Mouse (Mus musculus) testis, postnatal 10 days (tissue): Measurements from ENCODE around the gene Rhbdf1.

ENCODE experiments used
- DNase-seq: peaks from one replicate; pipeline ENCODE4 v3.0.0; 2021; ENCODE audit warnings: low spot score

The Rhbdf1 gene

GRCm38 (mm10) chr11:32221951-32222409 is at the start of gene Rhbdf1:
Gene Rhbdf1 (minus strand): TSS chr11:32222300.
- DNase-seq, result peak; percentile 76

DNA sequence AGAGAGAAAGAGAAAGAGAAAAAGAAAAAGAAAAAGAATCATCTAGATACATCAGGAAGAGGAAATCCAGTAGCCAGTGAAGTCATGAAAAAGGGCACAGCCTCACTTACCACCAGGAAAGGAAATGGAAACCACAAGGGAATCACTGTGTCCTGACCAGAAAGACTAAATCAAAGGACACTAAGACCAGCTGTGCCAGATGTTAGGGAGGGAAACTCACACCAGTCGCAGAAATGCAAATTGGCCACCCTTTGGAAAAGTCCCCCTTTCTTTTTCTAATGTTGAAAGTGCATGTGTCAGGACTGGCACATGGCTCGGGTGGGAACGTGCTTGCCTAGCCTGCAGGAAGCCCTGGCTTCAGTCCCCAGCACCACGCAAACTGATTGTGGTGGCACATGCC is 49.1 kb upstream of the Rhbdf1 start:
- no peak for DNase-seq

DNA sequence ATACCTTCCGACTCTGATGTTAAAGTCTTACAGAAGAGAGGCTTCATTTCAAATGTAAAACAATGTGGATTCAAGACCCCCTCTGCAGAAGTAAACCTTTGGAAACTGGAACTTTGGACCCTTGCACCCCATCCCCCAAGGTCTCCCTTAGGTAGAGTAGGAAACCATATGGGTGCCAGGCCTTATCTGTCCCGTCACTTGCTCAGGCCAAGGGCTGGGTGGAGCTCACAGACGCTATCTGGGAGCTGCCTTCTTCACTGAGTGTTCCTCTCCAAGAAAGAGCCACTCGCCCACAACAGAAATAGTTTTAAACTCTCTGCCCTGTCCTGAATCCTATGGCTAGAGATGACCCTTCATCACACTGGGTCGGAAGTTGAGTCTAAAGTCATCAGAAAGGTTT is 46.9 kb upstream of the Rhbdf1 start:
- no peak for DNase-seq

DNA sequence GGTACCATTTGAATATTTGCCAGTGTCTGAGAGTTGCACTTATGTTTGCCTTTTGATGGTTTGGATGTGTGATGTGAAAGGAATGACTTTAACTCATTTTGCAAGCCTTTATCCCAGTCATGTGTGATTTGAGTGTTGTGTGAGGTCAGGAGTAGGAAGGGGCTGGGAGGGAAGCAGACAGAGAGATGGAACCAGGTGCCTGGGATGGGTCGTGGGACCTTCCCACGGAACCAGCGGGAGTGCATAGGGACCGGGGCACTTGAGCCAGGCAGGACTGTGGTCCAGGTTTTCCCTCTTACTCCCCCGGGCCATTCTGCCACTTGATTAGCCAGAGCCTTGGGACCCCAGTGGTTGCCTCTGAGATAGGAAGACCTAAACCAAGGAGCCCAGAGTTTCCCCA is 45.9 kb upstream of the Rhbdf1 start:
- no peak for DNase-seq

GRCm38 (mm10) chr11:32267188-32267884 is 45.2 kb upstream of the Rhbdf1 start, which contains the start of gene Nprl3:
Gene Nprl3 (minus strand): TSS chr11:32267707.
- DNase-seq, result peak; percentile 97

GRCm38 (mm10) chr11:32266776-32267175 is 44.7 kb upstream of the Rhbdf1 start:
- no peak for DNase-seq

- DNase-seq, result no peak
Measured at GRCm38 (mm10) chr11:32266194-32266593, 44.1 kb upstream of the Rhbdf1 start.

GRCm38 (mm10) chr11:32265117-32265738 is 43.1 kb upstream of the Rhbdf1 start:
- no peak for DNase-seq

DNA sequence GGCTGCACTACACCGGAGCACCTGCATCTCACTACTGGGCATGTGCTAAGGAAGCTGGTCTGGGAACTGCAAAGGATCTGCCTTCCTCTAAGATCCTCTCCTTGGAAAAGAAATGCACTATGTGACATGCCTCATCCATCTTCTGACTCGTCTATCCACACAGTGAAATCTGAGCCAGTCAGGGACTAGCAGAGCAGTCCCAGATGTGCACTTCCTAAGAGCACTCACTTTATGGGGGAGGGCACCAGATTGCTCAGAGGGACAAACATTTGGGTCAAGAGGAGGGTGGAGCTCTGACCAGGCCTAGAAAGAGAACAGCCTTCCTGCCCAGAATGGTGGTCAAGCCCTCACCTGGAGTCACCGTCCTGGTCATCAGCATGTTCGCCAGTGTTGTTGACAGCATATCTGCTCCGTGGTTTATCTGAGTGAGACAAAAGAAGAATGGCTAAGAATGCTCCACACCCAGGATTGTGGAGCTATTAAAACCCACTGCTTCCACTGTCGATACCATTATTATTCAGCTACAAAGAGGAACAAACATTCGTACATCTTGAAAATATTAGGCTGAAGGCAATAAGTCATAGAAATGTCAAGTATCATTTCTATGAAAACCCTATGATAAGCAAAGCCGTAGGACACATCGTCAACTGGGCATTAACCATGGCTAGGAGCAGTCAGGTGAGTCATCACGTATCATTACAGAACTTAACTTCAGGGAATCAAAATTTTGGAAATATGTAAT is 40.7 kb upstream of the Rhbdf1 start:
- DNase-seq, result no peak

- DNase-seq, result no peak
Measured at GRCm38 (mm10) chr11:32256566-32256965, 34.5 kb upstream of the Rhbdf1 start.

- no peak for DNase-seq
Measured at GRCm38 (mm10) chr11:32256146-32256545, 34.0 kb upstream of the Rhbdf1 start.

DNA sequence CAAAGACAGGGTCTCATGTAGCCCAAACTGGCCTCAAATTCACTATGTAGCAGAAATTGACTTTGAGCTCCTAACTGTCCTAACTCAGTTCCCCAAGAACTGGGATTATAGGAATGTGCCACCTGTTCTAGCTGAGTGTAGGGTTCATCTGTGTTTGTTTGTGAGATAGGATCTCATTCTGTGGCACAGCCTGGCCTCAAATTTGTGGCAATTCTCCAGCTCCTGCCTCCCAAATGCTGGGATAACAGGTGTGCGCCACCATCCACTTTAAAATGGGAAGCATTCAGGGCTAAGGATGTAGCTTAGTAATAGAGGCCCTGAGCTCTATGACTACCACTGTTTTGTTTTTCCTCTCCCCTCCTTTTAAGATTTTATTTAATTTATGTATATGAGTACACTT is 31.0 kb upstream of the Rhbdf1 start:
- no peak for DNase-seq

DNA sequence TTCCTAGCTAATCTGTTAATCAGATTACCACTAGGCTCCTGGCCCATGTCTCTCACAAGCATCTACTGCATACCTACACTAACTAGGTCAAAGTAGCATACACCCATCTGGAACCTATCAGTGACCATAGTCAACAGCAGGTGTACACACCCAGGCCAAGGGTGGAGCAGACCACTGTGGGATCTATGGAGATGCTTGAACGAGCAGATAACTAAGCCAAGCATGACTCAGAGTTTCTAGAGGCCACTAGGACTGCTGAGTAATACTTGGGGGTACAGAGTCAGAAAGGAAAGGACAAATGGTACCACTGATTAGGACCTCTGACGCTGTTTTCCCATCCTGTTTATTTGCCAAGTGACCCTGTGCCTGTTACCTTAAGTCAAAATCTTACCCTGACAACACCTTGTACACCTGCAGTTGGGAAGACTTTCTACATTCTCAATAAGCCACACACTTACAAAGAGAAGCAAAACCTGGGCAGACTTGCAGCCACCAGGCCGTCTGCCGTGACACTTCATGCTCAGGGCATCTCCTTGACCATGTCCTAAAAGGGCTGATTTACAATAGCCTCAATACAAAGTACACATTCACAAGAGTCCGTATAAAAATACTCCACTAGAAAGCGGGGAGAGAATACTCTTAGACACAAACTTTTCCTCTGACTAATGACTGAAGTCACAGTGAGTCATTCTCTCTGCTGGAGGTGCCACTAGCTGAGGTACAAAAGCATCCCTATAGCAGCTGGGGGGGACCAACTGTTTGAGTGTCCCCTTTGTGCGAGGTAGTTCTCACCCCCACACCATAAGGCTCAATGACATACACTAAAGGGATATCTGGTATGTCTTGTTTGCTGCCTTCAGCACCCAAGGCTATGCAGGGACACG is 29.0 kb upstream of the Rhbdf1 start:
- DNase-seq, result no peak

- DNase-seq, result no peak
Measured at GRCm38 (mm10) chr11:32248350-32248749, 26.2 kb upstream of the Rhbdf1 start.

- DNase-seq, result no peak
Measured at GRCm38 (mm10) chr11:32247068-32247467, 25.0 kb upstream of the Rhbdf1 start.

- peak; percentile 32 for DNase-seq
Measured at GRCm38 (mm10) chr11:32245614-32246013, 23.5 kb upstream of the Rhbdf1 start.

DNA sequence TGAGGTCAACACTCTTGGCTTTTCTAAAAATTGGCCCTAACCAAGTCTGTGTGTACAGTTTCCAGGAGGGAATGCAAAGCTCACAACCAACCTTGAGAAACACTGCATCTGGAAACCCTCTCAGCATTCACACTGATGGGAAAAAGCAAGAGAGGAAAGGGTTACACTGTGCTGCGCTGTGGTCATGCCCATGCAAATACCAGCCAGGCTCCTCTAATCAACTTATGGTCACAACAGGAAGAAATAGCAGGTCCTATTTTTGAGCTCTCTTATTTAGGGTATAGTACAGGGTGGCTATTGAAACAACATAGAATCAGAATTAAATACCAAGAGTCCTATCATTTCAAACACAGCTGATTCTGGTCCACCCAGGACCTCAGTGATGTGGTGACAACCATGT is 22.5 kb upstream of the Rhbdf1 start:
- DNase-seq, result no peak

- DNase-seq, result peak; percentile 72
Measured at GRCm38 (mm10) chr11:32244064-32244463, 22.0 kb upstream of the Rhbdf1 start.

GRCm38 (mm10) chr11:32243205-32243955 is 21.3 kb upstream of the Rhbdf1 start:
- DNase-seq, result no peak

- DNase-seq, result no peak
Measured at GRCm38 (mm10) chr11:32242209-32242608, 20.1 kb upstream of the Rhbdf1 start.

GRCm38 (mm10) chr11:32241391-32241790 is 19.3 kb upstream of the Rhbdf1 start:
- DNase-seq, result no peak
